Mouse (Mus musculus) embryonic fibroblast, embryonic 13.5 days (primary cell): ENCODE results near the gene Hoxa6.

ENCODE experiments used
- CTCF ChIP-seq: IDR thresholded peaks from 2 replicates; pipeline ENCODE4 v1.5.1; 2011; ENCODE audit warnings: mild to moderate bottlenecking, control low read depth, low read length, moderate library complexity, borderline replicate concordance; ENCODE audit not compliant: insufficient read depth
- POLR2A ChIP-seq: IDR thresholded peaks from 2 replicates; pipeline ENCODE4 v1.6.1; 2011; ENCODE audit warnings: low read depth, mild to moderate bottlenecking, control low read depth, low read length, moderate library complexity

GRCm38 (mm10) chr6:52185222-52185621 is 23.3 kb downstream of the Hoxa6 start:
- TF ChIP-seq CTCF (no peak), POLR2A (no peak)
